Mouse (Mus musculus): ENCODE data around the gene Aagab.

The Aagab gene

DNA sequence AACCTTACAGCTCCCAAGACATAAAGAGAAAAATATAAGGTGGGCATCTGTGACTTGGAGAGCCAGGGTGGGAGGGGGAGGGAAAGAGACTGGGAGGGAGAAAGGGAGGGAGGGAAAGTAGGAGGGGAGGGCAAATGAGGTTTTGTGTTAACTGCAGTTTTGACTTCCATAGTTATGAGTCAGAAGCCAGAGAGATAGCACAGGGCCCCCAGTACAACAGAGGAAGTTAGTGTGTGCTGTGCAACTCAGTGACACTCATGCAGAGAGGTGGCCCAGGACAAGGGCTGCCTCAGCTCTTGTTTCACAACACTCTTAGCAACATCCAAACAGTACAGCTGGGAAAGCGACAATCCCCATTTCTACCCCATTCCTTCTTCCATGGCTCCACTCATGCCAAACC lies 75.6 kb downstream of the Aagab start:
- no peak for DNase-seq

DNA sequence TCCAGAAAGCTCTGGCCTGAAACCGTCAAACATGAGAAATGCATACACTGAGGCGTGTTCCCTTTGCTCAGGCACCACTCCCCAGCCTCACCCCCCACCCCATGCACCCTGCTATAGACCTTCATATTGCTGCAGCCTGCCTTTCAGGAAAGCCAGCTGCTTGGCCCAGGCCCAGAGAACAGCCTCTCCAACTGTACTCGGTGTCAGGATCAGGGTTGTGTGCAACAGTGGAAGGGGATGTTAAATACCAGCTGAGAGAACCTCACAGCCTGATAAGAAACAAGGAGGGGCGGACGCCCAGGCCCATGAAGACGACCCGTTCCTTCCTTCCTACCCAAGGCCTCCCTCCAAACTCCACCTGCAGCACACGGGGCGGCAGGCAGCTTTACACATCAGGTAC lies 79.8 kb downstream of the Aagab start:
- DNase-seq: no peak

DNA sequence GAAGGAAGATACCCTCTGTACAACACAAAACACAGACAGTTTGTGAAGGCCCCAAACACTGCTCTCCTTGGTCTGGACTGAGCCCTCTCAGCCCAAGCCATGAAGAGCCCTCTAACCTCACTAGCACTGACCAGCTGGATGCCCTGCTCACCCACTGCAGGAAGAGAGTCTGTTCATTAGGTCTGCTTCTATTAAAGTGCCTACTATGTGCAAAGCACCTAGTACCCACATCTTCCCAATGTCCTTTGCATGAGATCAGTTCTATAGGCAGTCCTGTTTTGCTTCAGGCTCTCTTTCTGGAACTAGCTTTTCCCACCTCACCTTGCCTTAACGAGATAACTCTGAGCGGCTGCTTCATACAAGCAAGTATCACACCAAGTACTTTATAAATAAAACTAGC lies 80.5 kb downstream of the Aagab start:
- no peak for DNase-seq

DNA sequence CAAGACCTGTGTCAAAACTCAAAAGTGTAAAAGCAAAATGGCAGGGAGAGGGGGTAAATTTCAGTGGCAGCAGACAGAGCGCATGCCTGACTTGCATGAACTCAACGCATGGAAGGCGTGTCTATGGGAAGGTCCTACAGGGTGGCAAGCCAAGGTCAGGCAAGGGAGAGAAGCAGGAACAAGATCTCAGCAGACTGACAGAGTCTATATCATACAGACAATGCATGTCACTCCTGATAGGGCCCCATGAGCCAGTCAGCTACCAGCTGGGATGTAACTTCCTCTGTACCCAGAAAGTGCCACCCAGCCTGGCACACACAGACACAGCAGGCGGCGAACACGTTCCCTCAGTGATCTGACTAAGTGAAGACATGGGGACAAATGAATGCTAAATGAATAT lies 81.8 kb downstream of the Aagab start:
- no peak for DNase-seq

DNA sequence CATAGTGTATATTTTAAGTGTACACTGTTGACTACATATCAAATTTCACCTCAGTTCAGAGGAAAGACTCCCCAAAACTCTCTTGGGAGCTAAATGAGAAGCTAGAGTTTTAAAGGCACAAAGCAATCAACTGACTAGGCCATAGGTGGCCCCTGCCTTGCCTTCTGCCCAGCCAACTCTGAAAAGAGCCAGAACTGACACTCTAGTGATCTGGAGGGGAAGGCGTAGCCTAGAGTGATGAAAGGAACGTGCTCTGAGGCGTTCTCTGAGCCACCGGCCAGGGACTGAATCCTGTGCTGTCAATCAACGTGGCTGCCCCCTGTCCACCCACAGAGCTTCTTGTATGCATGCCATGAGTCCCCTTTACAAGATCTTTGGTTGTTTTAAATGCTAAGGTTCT lies 82.9 kb downstream of the Aagab start:
- DNase-seq: no peak

DNA sequence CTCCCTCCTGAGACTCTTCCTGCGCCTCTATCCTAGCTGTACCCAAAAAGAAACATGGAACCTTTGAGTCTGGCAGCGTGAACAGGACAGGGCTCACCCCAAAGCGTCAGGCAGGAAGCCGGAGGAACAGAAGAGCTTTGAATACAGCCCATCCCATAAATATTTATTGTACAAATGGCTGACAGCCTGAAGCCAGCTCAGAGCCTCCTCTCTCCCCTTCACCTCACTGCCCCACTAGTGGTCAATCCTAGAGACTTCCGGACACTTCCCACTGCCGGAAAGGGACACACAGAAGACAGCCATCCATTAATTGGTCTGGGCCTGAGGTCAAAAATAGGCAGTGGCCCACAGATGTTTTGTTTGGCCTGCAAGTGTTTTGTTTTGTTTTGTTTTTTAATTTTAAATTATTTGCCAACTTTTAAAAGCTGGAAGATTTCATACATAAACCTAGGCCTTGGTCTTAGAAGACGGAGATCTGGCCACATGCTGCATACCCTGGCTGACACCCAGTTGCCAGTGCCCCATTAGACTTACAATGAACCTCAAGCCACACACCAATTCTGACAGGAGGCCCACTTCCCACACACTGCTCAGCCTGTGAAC lies 85.1 kb downstream of the Aagab start:
- no peak for DNase-seq

DNA sequence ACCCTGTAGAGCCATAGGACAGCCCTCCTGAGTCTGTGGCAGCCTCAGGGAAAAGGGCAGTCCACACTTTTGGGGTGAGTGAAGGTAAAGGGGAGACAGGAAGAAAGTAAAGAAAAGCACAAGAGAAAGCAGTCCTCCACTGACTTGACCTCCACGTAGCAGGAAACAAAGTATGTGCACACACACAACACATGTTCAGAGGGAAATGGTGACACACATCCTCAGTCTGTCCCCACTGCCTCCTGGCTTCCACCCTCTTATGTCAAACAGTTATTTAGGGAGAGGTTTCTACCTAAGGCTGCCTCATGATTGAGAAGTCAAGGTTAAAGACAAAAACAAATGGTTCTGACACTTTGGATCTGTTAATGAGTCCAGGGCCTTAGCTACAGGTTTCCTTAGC lies 88.1 kb downstream of the Aagab start:
- DNase-seq: no peak

DNA sequence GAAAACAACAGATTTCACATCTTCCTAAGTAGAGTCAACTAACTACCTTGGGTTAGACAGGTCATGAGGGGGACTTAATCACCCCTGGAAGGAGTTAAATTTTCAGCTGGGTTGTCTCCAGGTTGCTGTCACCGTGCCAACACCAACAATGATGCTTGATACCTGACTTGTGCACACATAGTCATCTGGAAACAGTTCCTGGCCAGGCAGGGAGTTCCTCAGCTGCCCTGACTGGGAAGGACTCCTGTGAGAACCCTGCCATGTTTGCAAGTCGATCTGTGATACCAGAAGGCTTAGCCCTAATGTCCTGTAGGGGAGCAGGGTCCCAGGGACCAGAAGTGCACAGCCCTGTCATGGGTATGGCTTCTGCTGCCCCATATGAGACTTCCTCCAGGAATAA lies 89.5 kb downstream of the Aagab start:
- no peak for DNase-seq

All from thymus, postnatal 25 days (tissue).